Mouse (Mus musculus) cortical plate, adult 2 months (tissue): ENCODE data around the gene Cdh4.

Experiments
- CTCF ChIP-seq: fragments of 200-500 bp; IDR thresholded peaks from 2 replicates; pipeline ENCODE4 v1.5.1; 2011; ENCODE audit warnings: mild to moderate bottlenecking, control low read depth, low read length; ENCODE audit not compliant: insufficient read depth; ENCODE audit errors: extremely low read depth
- POLR2A ChIP-seq: fragments of 200-500 bp; IDR thresholded peaks from 2 replicates; pipeline ENCODE4 v1.6.1; 2011; ENCODE audit warnings: mild to moderate bottlenecking, low read length, control low read depth; ENCODE audit not compliant: insufficient read depth; ENCODE audit errors: extremely low read depth

GRCm38 (mm10) chr2:179442541-179443225, 452 bp downstream of the Cdh4 start:
- TF ChIP-seq CTCF (no peak), POLR2A (no peak)
